13 mouse cellular contexts compared by ENCODE assay signal in the genomic region with DNA sequence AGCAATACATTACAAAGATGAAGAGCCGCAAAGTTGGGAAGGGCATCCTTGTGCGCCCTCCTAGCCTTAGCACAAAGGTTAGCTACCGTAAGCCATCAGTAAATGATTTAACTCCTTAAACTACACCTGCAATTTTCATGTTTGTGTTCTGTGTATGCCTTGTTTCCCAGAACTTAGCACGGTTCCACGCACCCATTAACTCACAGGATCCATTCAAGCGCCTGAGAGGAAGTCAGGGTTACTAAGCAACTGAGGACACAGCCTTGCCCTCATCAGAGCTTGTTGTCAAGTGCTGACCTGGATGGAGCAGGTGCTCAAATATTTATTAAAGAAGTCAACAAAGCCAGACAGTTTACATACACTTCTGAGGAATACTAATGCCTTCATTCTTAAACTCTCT. TPM values are rescaled to one million over a fixed set of nuclear protein-coding genes. Genes with fewer than 3 reads are reported as not detected.
DNase-seq lines count a peak whose midpoint lies in the region.
"Had no signal": no experiment of that assay in that cellular context is flagged by ENCODE, and none has a peak within 500 bp of the region (broad histone marks: within the 10 kb centered on the region; RNA-seq: fewer than 3 reads in every experiment).

No protein-coding gene starts in this region.

- peak; percentile 48 for DNase-seq in lung, postnatal 25 days (ENCODE audit: low spot score)
- no peak for DNase-seq in lung, postnatal 4 days
- peak; percentile 72 to 83 for DNase-seq in kidney, adult 8-10 months
- peak; percentile 66 to 79 for DNase-seq in kidney, postnatal 36 days
- no peak for DNase-seq in layer of hippocampus, adult 18-20 months (ENCODE audit: low spot score in 2 of 2)
- DNase-seq in ovary, postnatal 14 days (ENCODE audit: low spot score) = no peak
- no peak for DNase-seq in urinary bladder, postnatal 25 days (ENCODE audit: low spot score)
- DNase-seq: adrenal gland, postnatal 14 days; cerebellum, adult 2 months; heart, adult 18-20 months; layer of hippocampus, postnatal 36 days; thymus, postnatal 25 days had no signal

RNA-seq across cellular contexts. Expression of a gene that starts 2.9 kb away (rescaled TPM):
- 100 to 1,000 TPM in 1 of 2 experiments, 10 to 100 TPM in 1; 97.2 to 101 TPM for total RNA-seq in layer of hippocampus, adult 18-20 months (2021)

RNA-seq across cellular contexts. Expression of a gene that starts 32.2 kb away (rescaled TPM):
- total RNA-seq in layer of hippocampus, adult 18-20 months (2021) = 10 to 100 TPM; 11.0 to 12.1 TPM

RNA-seq across cellular contexts. Expression of a gene that starts 55.5 kb away (rescaled TPM):
- not detected for total RNA-seq in layer of hippocampus, adult 18-20 months (2021)
- total RNA-seq: adrenal gland, postnatal 14 days; heart, adult 18-20 months; layer of hippocampus, postnatal 36 days; MEL had no signal

Comparison
In these comparisons a context has a peak if more than half of its experiments do, and no peak if none do; other contexts are left out.
1. DNase-seq: peak in lung, postnatal 25 days (single experiment), kidney, adult 8-10 months (2 of 2) and kidney, postnatal 36 days (2 of 2); none in lung, postnatal 4 days (0 of 2), layer of hippocampus, adult 18-20 months (0 of 2), ovary, postnatal 14 days (single experiment) and urinary bladder, postnatal 25 days (single experiment).